Mouse (Mus musculus): ENCODE measurements around the gene Scarb1. TPM values are rescaled to one million over a fixed set of nuclear protein-coding genes. Genes with fewer than 3 reads are reported as not detected.

Gene Scarb1
- polyA plus RNA-seq, 1 experiment: not detected

DNA sequence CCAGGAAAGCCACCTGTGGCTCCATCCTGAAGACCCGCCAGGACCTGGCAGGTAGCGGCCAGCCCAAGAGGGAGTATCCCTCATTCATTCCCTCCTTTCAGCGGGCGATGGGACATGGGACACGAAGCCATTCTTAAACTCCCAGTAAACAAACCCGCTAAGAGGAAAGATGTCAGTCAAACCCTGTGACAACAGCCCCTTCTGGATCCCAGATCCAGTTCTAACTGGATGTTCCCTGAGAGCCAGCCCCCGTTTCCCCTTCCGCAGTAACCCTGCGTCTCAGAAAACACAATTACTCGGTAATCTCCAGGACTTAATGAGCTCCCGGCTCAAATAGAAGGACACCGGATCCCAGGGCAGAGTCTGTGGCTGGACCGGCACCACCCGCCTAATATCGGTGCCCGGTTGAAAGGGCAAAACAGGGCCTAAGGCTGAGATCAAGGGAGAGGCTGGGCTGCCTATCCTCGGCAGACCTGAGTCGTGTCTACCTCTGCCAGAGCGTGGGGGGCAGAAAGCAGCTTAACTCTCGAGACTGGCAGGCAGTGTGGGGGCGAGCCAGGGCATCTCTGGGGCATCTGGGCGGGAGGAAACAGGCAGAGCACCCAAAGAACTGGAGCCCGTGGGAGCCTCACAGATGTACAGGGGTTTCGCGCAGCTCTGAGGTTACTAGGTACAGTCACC, 903 bp downstream of the Scarb1 start:
- Histone ChIP-seq H3K27ac (ENCODE audit: insufficient read depth, low read depth, low read length) (no peak overlapping the region), H3K4me1 (ENCODE audit: control insufficient read depth, insufficient read depth, low read length) (peaks cover 24% of the 10 kb centered on the region), H3K4me3 (ENCODE audit: insufficient read depth, low read depth, low read length) (peak overlapping the region; percentile 48)
- no peak for TF ChIP-seq CTCF (IDR thresholded peaks at IDR 0.05; ENCODE audit: insufficient read depth, low read depth, low read length)
- no peak for TF ChIP-seq POLR2A (IDR thresholded peaks at IDR 0.05; ENCODE audit: insufficient read depth, low read depth, low read length)
- 12% methylated on average over 25 of the region's 25 CpGs for WGBS

DNA sequence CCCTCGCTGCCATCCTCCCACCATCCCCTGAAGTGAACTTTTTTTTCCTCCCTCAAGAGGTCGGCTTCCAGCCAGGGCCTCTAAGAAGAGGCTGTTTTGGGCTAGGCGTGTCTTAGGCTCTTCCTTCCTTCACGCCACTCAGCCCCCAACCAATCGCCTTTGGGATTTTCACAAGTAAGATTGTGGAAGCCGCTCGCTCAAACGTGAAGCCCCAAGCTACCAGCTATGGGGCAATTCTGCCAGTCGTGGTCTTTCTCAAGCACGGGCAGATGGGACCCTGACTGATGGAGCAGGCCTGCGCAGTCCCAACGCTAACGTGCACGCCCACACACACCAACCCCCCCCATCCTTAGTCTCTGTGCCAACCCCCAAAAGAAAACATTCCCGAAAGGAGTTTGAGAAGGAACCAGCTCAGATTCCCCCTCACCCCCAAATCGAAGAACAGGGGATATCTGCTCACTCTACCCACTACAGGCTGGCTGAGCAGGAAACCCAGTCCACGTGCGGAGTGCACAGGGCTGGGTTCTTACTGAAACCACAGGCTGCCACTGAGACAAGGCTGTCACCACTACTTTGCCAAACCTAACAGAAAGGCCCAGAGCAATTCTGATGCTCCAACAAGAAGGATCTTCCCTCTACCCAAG, 1.7 kb downstream of the Scarb1 start:
- WGBS: 25% methylated on average over 18 of the region's 18 CpGs
- TF ChIP-seq POLR2A (IDR thresholded peaks at IDR 0.05; ENCODE audit: insufficient read depth, low read depth, low read length) (no peak), CTCF (IDR thresholded peaks at IDR 0.05; ENCODE audit: insufficient read depth, low read depth, low read length) (no peak)
- H3K27ac ChIP-seq (ENCODE audit: insufficient read depth, low read depth, low read length): no peak overlapping the region

DNA sequence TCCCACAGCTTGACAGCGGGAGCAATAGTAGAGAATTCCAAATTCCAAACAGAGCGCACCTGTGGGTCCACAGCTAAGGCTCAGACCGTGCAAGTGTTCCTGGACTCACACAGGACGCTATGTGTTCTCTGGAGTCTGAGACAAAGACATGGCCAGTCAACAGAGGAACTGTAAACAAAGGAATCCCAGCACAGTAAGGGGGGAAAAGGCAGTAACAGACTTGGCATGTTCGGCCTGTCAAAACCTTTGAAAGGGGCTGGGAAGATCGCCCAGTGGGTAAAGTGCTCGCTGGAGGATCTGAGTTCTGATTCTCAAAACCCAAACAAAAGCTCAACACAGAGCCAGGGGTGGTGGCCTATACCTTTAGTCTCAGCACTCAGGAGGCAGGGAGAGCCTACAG, 3.4 kb downstream of the Scarb1 start:
- H3K4me1 ChIP-seq (ENCODE audit: control insufficient read depth, insufficient read depth, low read length): peaks cover 30% of the 10 kb centered on the region
- H3K4me3 ChIP-seq (ENCODE audit: insufficient read depth, low read depth, low read length): no peak overlapping the region
- H3K27ac ChIP-seq (ENCODE audit: insufficient read depth, low read depth, low read length): no peak overlapping the region
- TF ChIP-seq CTCF (IDR thresholded peaks at IDR 0.05; ENCODE audit: insufficient read depth, low read depth, low read length): no peak
- no peak for TF ChIP-seq POLR2A (IDR thresholded peaks at IDR 0.05; ENCODE audit: insufficient read depth, low read depth, low read length)
- 78% methylated on average over 7 of the region's 7 CpGs for WGBS

More for the DNA sequence above, 1.7 kb downstream of the Scarb1 start:
- Histone ChIP-seq H3K4me3 (ENCODE audit: insufficient read depth, low read depth, low read length) (peak overlapping the region; percentile 48), H3K4me1 (ENCODE audit: control insufficient read depth, insufficient read depth, low read length) (peaks cover 24% of the 10 kb centered on the region)

DNA sequence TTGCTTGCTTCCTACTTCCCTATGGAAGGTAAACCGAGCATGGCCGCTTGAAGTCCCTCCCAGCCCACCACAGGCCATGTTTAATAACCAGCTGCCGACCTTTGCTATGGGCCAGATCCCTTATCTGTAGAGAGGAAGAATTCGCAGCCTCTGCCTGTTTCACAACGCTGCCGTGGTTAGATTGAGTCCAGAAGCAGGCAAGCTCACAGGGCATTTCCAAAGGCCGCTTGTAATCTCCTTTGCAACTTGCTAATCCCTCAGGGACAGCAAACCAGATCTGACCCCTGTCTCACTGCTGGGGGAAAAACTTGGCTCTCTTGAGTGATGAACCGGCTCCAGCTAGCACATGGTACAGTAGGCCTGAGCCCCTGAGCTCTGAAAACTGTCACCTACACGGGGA, 3.9 kb downstream of the Scarb1 start:
- TF ChIP-seq CTCF (IDR thresholded peaks at IDR 0.05; ENCODE audit: insufficient read depth, low read depth, low read length) (no peak), POLR2A (IDR thresholded peaks at IDR 0.05; ENCODE audit: insufficient read depth, low read depth, low read length) (no peak)
- H3K27ac ChIP-seq (ENCODE audit: insufficient read depth, low read depth, low read length): no peak overlapping the region
- H3K4me3 ChIP-seq (ENCODE audit: insufficient read depth, low read depth, low read length): no peak overlapping the region
- WGBS: 66% methylated on average over 9 of the region's 9 CpGs
- peaks cover 35% of the 10 kb centered on the region for H3K4me1 ChIP-seq (ENCODE audit: control insufficient read depth, insufficient read depth, low read length)

DNA sequence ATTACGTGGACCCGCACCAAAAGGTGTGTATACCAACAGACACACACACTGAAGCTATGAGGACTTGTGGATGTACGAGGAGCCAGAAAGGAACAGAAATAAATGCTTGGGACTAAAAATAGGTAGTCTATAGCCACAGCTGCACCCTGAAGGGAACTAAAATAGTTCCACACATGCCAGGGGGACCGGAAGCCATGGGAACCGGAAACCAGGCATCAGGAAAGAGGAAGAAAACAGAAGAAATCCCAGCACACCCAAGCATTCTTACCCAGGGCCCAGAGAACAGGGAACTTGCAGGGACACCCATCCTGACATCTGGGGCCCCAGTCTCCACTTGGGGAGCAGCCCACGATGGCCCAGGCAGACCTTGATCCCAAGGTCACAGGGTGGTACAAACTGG, 7.9 kb downstream of the Scarb1 start:
- WGBS: 56% methylated on average over 6 of the region's 6 CpGs
- Histone ChIP-seq H3K4me3 (ENCODE audit: insufficient read depth, low read depth, low read length) (no peak overlapping the region), H3K4me1 (ENCODE audit: control insufficient read depth, insufficient read depth, low read length) (peaks cover 12% of the 10 kb centered on the region), H3K27ac (ENCODE audit: insufficient read depth, low read depth, low read length) (no peak overlapping the region)
- TF ChIP-seq CTCF (IDR thresholded peaks at IDR 0.05; ENCODE audit: insufficient read depth, low read depth, low read length) (no peak), POLR2A (IDR thresholded peaks at IDR 0.05; ENCODE audit: insufficient read depth, low read depth, low read length) (no peak)

DNA sequence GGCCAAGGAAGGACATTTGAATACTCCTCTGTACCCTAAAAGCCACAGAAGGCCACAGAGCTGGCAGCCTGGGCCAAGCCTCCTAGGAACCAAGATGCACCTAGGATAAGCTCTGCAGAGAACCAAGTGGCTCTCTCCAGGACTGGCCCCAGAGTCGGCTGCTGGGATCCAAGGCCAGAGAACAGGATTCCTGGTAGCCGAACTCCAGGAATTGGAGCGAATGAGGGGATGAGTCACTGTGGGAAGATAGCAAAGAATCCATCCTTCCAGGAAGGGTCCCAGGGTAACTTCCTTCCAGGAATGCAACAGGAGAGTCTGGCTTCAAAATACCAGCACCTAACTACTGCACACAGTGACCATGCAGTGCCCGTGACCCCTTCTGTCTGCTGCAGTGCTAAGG, 8.6 kb downstream of the Scarb1 start:
- Histone ChIP-seq H3K27ac (ENCODE audit: insufficient read depth, low read depth, low read length) (no peak overlapping the region), H3K4me1 (ENCODE audit: control insufficient read depth, insufficient read depth, low read length) (peaks cover 14% of the 10 kb centered on the region), H3K4me3 (ENCODE audit: insufficient read depth, low read depth, low read length) (no peak overlapping the region)
- no peak for TF ChIP-seq CTCF (IDR thresholded peaks at IDR 0.05; ENCODE audit: insufficient read depth, low read depth, low read length)
- no peak for TF ChIP-seq POLR2A (IDR thresholded peaks at IDR 0.05; ENCODE audit: insufficient read depth, low read depth, low read length)
- WGBS: 73% methylated on average over 4 of the region's 4 CpGs

DNA sequence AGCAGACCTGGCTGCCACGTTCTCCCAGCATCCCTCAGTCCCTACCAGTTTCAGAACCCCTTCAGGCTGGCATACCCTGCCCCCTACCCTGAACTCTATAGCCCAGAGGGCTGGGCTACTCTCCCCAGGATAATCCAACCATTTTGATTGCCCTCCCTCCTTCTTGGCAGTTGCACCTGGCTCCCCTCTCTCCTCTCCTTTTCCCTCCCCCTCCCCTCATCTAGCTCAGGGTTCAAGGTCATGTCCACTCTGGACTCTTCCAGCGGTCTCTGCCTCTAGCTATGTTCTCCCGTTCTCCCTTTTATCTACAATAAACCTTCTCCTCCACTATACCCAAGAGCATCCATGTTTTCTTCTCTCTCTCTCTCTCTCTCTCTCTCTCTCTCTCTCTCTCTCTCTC, 9.1 kb downstream of the Scarb1 start:
- 80% methylated on average over 3 of the region's 3 CpGs for WGBS
- TF ChIP-seq POLR2A (IDR thresholded peaks at IDR 0.05; ENCODE audit: insufficient read depth, low read depth, low read length): no peak
- Histone ChIP-seq H3K4me3 (ENCODE audit: insufficient read depth, low read depth, low read length) (no peak overlapping the region), H3K4me1 (ENCODE audit: control insufficient read depth, insufficient read depth, low read length) (peaks cover 14% of the 10 kb centered on the region), H3K27ac (ENCODE audit: insufficient read depth, low read depth, low read length) (no peak overlapping the region)

DNA sequence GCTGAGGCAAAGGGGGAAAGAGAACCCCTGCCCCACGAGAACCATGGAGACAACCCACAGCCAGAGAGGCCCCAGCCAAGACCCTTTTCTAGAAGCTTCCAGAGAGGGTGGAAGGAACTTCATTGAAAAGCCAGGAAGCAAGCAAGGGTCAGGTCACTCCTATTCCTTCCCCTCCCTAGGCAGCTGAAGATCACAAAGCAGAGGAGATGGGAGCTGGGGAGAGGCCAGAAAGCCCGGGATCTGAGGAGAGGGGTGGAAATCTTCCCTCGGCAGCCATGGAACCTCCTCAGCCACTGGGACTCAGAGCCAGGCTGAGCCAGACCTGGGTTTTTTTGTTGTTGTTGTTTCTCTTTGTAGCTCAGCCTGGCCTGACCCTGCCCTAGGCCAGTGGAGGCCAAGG, 9.8 kb downstream of the Scarb1 start:
- no peak for TF ChIP-seq CTCF (IDR thresholded peaks at IDR 0.05; ENCODE audit: insufficient read depth, low read depth, low read length)
- TF ChIP-seq POLR2A (IDR thresholded peaks at IDR 0.05; ENCODE audit: insufficient read depth, low read depth, low read length): no peak
- no peak overlapping the region for H3K4me3 ChIP-seq (ENCODE audit: insufficient read depth, low read depth, low read length)
- WGBS: 56% methylated on average over 3 of the region's 3 CpGs
- H3K4me1 ChIP-seq (ENCODE audit: control insufficient read depth, insufficient read depth, low read length): peaks cover 18% of the 10 kb centered on the region
- H3K27ac ChIP-seq (ENCODE audit: insufficient read depth, low read depth, low read length): no peak overlapping the region

DNA sequence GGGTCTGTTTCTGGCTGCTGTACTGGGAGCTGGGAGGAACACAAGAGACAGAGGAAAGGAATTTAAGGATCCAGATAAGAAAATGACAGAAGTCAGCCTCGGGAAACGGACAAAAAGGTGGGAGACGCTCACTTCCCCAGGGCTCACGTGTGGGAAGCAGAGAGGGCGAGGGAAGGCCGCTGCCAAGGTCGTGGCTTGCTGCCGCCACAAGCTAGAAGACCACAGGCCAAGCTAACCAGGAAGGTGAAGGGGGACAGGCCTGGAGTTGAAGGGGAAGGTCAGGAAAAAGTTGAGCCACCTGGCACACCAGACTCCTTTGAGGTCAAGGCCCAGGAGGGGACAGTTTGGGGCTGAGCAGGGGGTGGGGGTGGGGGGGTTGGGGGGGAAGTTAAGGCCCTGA, 10.2 kb downstream of the Scarb1 start:
- H3K27ac ChIP-seq (ENCODE audit: insufficient read depth, low read depth, low read length): no peak overlapping the region
- 89% methylated on average over 8 of the region's 8 CpGs for WGBS
- no peak overlapping the region for H3K4me3 ChIP-seq (ENCODE audit: insufficient read depth, low read depth, low read length)
- peaks cover 21% of the 10 kb centered on the region for H3K4me1 ChIP-seq (ENCODE audit: control insufficient read depth, insufficient read depth, low read length)
- TF ChIP-seq CTCF (IDR thresholded peaks at IDR 0.05; ENCODE audit: insufficient read depth, low read depth, low read length): no peak
- no peak for TF ChIP-seq POLR2A (IDR thresholded peaks at IDR 0.05; ENCODE audit: insufficient read depth, low read depth, low read length)

Measured in olfactory bulb, adult 2 months (tissue).